Mouse (Mus musculus) liver, embryonic 15.5 days (tissue): ENCODE measurements around the gene Casp6. TPM values are rescaled to one million over a fixed set of nuclear protein-coding genes. Genes with fewer than 3 reads are reported as not detected.

ENCODE experiments used
- ATAC-seq: fragments of 200-750 bp; cut with Nextera tagmentation; 2 replicates; pipeline ENCODE4 v1.8.0; 2017; ENCODE audit warnings: moderate number of reproducible peaks, mild to moderate bottlenecking, moderate library complexity; ENCODE audit not compliant: insufficient read depth
- H3K27ac ChIP-seq: fragments of 300-500 bp; sonication (generic); replicated peaks from 2 replicates; pipeline ENCODE4 v1.5.1; 2015; ENCODE audit warnings: mild to moderate bottlenecking, inconsistent platforms
- H3K27me3 ChIP-seq: fragments of 300-500 bp; sonication (generic); 2 replicates; pipeline ENCODE4 v1.6.1; 2015; ENCODE audit warnings: mild to moderate bottlenecking, inconsistent platforms
- H3K36me3 ChIP-seq: fragments of 300-500 bp; sonication (generic); replicated peaks from 2 replicates; pipeline ENCODE4 v1.6.1; 2015; ENCODE audit warnings: moderate library complexity, mild to moderate bottlenecking, inconsistent platforms
- H3K4me1 ChIP-seq: fragments of 300-500 bp; sonication (generic); replicated peaks from 2 replicates; pipeline ENCODE4 v1.6.1; 2015; ENCODE audit warnings: inconsistent platforms
- H3K4me2 ChIP-seq: fragments of 300-500 bp; sonication (generic); 2 replicates; pipeline ENCODE4 v1.6.1; 2015; ENCODE audit warnings: moderate library complexity, mild to moderate bottlenecking, inconsistent platforms
- H3K4me3 ChIP-seq: fragments of 300-500 bp; sonication (generic); replicated peaks from 2 replicates; pipeline ENCODE4 v1.5.1; 2015; ENCODE audit warnings: mild to moderate bottlenecking, inconsistent platforms
- H3K9ac ChIP-seq: fragments of 300-500 bp; sonication (generic); 2 replicates; pipeline ENCODE4 v1.6.1; 2015; ENCODE audit warnings: moderate library complexity, mild to moderate bottlenecking, inconsistent platforms
- H3K9me3 ChIP-seq: fragments of 300-500 bp; sonication (generic); replicated peaks from 2 replicates; pipeline ENCODE4 v1.6.1; 2016; ENCODE audit warnings: inconsistent platforms
- WGBS: fragments of 180-500 bp; shearing (Covaris S2); methylation state at CpG from one replicate; pipeline ENCODE4 v1.1.7; 2015; ENCODE audit warnings: mixed read lengths; ENCODE audit not compliant: insufficient replicate concordance; 5-methylcytosine and 5-hydroxymethylcytosine counted together
- polyA plus RNA-seq: library from polyadenylated mRNA; unstranded; fragments of >200 nt; fragmentation: Nextera tagmentation; extraction: Ambion mirVana; gene quantifications from 2 replicates; pipeline ENCODE4 v1.2.1, GENCODE M21; 2015

Casp6 gene
- polyA plus RNA-seq, 1 experiment from 2014 or later: 30.6 TPM

DNA sequence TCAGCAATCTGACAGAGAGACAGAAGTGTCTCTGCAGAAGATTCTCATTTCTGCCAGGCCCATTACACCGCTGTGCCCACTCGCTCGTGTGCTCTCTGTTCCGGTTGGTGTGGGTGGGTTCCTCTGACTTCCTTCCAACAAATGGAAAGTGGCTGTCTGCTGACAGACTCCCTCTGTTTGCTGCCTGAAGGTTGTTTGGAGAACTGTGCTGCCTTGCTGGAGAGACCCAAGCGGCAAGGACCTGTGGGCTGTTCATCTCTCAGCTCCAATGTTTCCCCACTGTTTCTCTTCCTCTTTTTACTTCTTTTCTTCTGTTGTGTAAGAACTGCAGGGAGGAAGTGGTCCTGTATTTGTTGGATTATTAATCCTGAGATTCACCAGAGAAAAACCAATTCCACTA lies 47.1 kb downstream of the Casp6 start:
- peaks cover 20% of the 10 kb centered on the region for H3K4me1 ChIP-seq
- H3K4me3 ChIP-seq: no peak overlapping the region
- H3K27ac ChIP-seq: no peak overlapping the region
- no peaks in the 10 kb centered on the region for H3K27me3 ChIP-seq
- no peak overlapping the region for H3K9ac ChIP-seq
- 63% methylated on average over 5 of the region's 5 CpGs for WGBS
- no peaks in the 10 kb centered on the region for H3K9me3 ChIP-seq
- ATAC-seq: no peak
- no peak overlapping the region for H3K4me2 ChIP-seq
- no peaks in the 10 kb centered on the region for H3K36me3 ChIP-seq

DNA sequence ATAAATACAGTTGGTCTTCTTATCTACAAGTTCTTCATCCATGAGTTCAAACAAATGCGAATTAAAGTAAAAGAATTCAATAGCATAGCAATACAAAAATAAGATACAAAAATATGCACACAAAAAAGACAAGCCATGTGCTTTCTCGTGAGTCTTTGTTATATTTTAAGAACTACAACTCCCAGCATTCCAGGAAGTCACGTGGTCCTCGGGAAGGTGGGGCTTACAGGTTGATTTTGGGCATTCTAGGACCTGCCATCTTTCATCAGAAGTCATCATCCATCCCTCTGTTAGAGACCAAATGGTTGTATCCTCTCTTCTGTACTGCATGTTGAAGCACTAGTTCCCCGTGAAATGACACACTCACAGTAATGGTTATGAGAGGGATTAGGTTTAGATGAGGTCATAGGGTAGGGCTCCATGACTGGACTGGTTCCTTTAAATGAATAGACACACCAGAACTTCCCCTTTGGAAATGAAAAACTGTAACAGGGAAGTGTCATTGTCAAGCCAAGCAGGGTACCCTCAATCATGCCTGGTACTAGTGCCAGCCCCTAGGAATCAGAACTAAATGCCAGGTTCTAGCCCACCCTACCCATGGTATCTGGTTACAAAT lies 48.0 kb downstream of the Casp6 start:
- Histone ChIP-seq H3K9ac (no peak overlapping the region), H3K4me1 (peaks cover 20% of the 10 kb centered on the region), H3K4me3 (no peak overlapping the region), H3K27ac (no peak overlapping the region), H3K36me3 (0 out of 2 replicates have a peak, but pooled peaks cover 3% of the 10 kb centered on the region), H3K9me3 (no peaks in the 10 kb centered on the region; the same call in 1 of the 2 replicates), H3K27me3 (no peaks in the 10 kb centered on the region), H3K4me2 (no peak overlapping the region)
- WGBS: 64% methylated on average over 5 of the region's 5 CpGs
- no peak for ATAC-seq

- no peak overlapping the region for H3K27ac ChIP-seq
- 0 out of 2 replicates have a peak, but pooled peaks cover 3% of the 10 kb centered on the region for H3K36me3 ChIP-seq
- no peaks in the 10 kb centered on the region; the same call in 1 of the 2 replicates for H3K9me3 ChIP-seq
- H3K27me3 ChIP-seq: no peaks in the 10 kb centered on the region
- no peak overlapping the region for H3K4me3 ChIP-seq
- no peak overlapping the region for H3K9ac ChIP-seq
- no peak overlapping the region for H3K4me2 ChIP-seq
- no peaks in the 10 kb centered on the region for H3K4me1 ChIP-seq
- no peak for ATAC-seq
- WGBS: 69% methylated on average over 4 of the region's 4 CpGs
Observed at GRCm38 (mm10) chr3:129953296-129953695, 52.1 kb downstream of the Casp6 start.

DNA sequence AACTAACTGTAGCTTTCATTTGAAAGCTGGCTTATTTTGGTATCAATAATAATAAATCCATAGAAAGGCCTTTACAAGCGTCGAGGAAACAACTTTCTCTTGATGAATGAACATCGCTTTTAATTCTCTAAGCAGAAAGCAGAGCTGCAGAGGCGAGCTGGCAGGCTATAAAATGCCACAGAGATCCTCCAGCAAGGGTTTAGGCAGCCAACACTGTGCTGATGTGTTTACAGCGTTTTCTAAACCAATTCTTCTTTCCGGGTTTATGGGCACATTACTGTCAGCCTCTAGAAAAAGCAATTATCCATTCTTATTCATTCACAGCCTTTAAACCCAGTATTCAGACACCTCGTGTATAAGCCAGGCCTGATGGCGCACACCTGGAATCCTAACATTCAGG lies 61.3 kb downstream of the Casp6 start:
- no peaks in the 10 kb centered on the region for H3K36me3 ChIP-seq
- H3K4me2 ChIP-seq: no peak overlapping the region
- H3K27me3 ChIP-seq: peaks cover 11% of the 10 kb centered on the region; the same call in 1 of the 2 replicates
- H3K27ac ChIP-seq: no peak overlapping the region
- H3K4me3 ChIP-seq: no peak overlapping the region
- H3K9me3 ChIP-seq: no peaks in the 10 kb centered on the region
- no peak for ATAC-seq
- WGBS: 72% methylated on average over 8 of the region's 8 CpGs
- H3K9ac ChIP-seq: no peak overlapping the region
- H3K4me1 ChIP-seq: peaks cover 7% of the 10 kb centered on the region; the same call in 1 of the 2 replicates

Other genes starting within 250 kb of the Casp6 start
- gene Egf, start 146.1 kb upstream of the Casp6 start, polyA plus RNA-seq: 0.33 and 0.47 TPM in 2 replicates
- not detected in 2 replicates for gene Lrit3, start 97.4 kb upstream of the Casp6 start, polyA plus RNA-seq
- not detected in 2 replicates for gene Rrh, start 78.8 kb upstream of the Casp6 start, polyA plus RNA-seq
- 39.9 and 40.0 TPM in 2 replicates for gene Gar1, start 70.0 kb upstream of the Casp6 start, polyA plus RNA-seq
- gene Cfi, start 65.5 kb upstream of the Casp6 start, polyA plus RNA-seq: 219 and 252 TPM in 2 replicates
- 71.4 and 77.9 TPM in 2 replicates for gene Pla2g12a, start 22.8 kb upstream of the Casp6 start, polyA plus RNA-seq
- gene Mcub, start 68.8 kb downstream of the Casp6 start, polyA plus RNA-seq: 14.6 and 16.0 TPM in 2 replicates
- 7.7 and 9.6 TPM in 2 replicates for gene Sec24b, start 160.1 kb downstream of the Casp6 start, polyA plus RNA-seq
- 0.79 and 1.1 TPM in 2 replicates for gene Col25a1, start 230.1 kb downstream of the Casp6 start, polyA plus RNA-seq